Mouse (Mus musculus): ENCODE measurements around the gene Mff. TPM values are rescaled to one million over a fixed set of nuclear protein-coding genes. Genes with fewer than 3 reads are reported as not detected.

The Mff gene
- polyA plus RNA-seq, 1 experiment from 2014 or later = 462 TPM

DNA sequence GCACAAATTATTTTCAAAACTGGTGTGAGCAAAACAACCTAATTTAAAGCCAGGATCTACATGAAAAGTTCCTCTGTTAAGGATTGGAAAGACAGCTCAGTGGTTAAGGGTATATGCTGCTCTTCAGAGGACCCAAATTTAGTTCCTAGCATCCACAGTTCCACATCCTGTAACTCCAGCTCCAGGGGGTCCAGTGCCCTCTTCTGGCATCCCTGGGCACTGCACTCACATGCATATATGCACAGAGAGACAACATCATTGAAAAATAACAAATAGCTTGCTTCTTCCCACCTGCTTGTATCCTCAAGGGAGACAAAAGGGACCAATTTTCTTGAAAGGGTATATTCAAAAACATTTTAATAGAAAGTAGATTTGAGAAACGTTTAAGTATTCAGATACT, 37.6 kb downstream of the Mff start:
- no peak for ATAC-seq
- no peak for DNase-seq (ENCODE audit: low spot score)
- H3K4me2 ChIP-seq (ENCODE audit: low read length) = no peak overlapping the region
- H3K27ac ChIP-seq (ENCODE audit: low read depth, low read length) = no peak overlapping the region
- no peak overlapping the region for H3K9ac ChIP-seq (ENCODE audit: low read length)
- WGBS = 91% methylated on average over 1 of the region's 1 CpGs
- H3K4me3 ChIP-seq (ENCODE audit: low read depth, low read length) = no peak overlapping the region
- no peaks in the 10 kb centered on the region for H3K36me3 ChIP-seq (ENCODE audit: control insufficient read depth, insufficient read depth, low read length)
- no peaks in the 10 kb centered on the region for H3K27me3 ChIP-seq (replicated peaks; ENCODE audit: control insufficient read depth, insufficient read depth, low read length)
- H3K4me1 ChIP-seq (ENCODE audit: control insufficient read depth, insufficient read depth, low read length) = no peaks in the 10 kb centered on the region
- H3K9me3 ChIP-seq (replicated peaks; ENCODE audit: control insufficient read depth, low read length) = no peaks in the 10 kb centered on the region

DNA sequence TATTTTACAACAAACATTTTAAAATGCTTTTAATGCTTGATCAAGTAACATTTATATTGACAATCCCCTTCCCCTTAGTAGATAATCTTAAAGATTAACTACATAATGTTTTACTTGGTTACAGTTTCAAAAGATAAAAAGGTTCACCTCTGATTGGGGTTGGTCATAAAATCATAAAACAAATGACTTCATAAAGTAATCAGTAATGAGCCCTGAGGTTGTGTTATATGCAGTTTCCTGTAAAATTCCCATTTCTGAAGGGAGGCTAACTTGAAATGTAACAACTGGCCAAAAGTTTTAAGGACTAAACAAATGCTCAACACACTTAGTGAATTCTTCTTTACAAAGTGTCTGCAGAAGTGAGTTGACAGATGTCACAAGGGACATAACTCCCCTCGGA, 41.5 kb downstream of the Mff start:
- Histone ChIP-seq H3K27ac (ENCODE audit: low read depth, low read length) (no peak overlapping the region), H3K4me2 (ENCODE audit: low read length) (no peak overlapping the region), H3K27me3 (replicated peaks; ENCODE audit: control insufficient read depth, insufficient read depth, low read length) (no peaks in the 10 kb centered on the region), H3K36me3 (ENCODE audit: control insufficient read depth, insufficient read depth, low read length) (no peaks in the 10 kb centered on the region), H3K9ac (ENCODE audit: low read length) (no peak overlapping the region), H3K4me1 (ENCODE audit: control insufficient read depth, insufficient read depth, low read length) (no peaks in the 10 kb centered on the region), H3K4me3 (ENCODE audit: low read depth, low read length) (no peak overlapping the region), H3K9me3 (replicated peaks; ENCODE audit: control insufficient read depth, low read length) (no peaks in the 10 kb centered on the region)
- DNase-seq (ENCODE audit: low spot score) (no peak), ATAC-seq (no peak)
- WGBS = 77% methylated on average over 1 of the region's 1 CpGs

DNA sequence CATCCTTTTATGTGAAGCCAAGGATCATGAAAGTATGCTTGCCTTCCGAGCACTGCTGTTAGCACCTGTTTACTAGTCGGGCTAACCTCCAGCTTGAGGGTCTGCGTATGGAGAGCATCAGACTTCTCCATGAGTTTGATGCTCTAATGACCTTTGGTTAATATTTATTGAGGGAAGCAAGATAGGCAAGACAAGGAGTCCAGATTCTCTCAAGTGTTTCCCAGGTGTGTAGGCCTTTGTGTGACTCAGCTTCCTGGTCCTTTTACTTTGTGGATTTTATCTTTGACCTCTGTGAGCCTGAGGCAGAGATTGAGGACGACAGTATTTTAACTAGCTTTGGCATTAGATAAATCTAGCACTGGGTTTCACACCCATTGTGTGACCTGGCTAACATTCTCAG, 42.0 kb downstream of the Mff start:
- Histone ChIP-seq H3K4me3 (ENCODE audit: low read depth, low read length) (no peak overlapping the region), H3K27me3 (replicated peaks; ENCODE audit: control insufficient read depth, insufficient read depth, low read length) (no peaks in the 10 kb centered on the region), H3K9me3 (replicated peaks; ENCODE audit: control insufficient read depth, low read length) (no peaks in the 10 kb centered on the region), H3K36me3 (ENCODE audit: control insufficient read depth, insufficient read depth, low read length) (no peaks in the 10 kb centered on the region), H3K27ac (ENCODE audit: low read depth, low read length) (no peak overlapping the region), H3K9ac (ENCODE audit: low read length) (no peak overlapping the region), H3K4me1 (ENCODE audit: control insufficient read depth, insufficient read depth, low read length) (no peaks in the 10 kb centered on the region), H3K4me2 (ENCODE audit: low read length) (no peak overlapping the region)
- ATAC-seq = no peak
- 89% methylated on average over 4 of the region's 4 CpGs for WGBS
- DNase-seq (ENCODE audit: low spot score) = no peak

DNA sequence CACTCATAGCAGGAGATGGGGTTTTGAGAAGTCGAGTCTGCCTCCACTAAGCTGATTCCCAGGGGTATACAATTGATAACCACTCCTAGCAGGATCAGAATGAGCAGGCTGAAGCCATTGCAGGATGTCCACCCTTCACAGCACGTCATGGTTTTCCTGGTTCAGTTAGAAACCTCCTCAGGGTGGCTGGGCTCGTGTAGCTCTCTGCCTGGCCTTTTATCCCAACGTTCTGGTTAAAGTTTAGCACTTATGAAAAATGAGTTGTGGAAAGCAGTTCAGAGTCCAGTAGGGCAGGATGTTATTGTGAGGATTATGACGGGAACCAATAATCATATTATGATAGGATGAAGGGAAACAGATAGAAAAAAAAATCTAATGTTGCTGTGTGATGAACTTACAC, 43.6 kb downstream of the Mff start, which contains the start of gene Tm4sf20:
TSS of gene Tm4sf20 (minus strand) at position 193 of the 400 bp plus-strand sequence.
- DNase-seq (ENCODE audit: low spot score) (no peak), ATAC-seq (no peak)
- no peak within 1 kb of the TSS for H3K9ac ChIP-seq (ENCODE audit: low read length)
- H3K9me3 ChIP-seq (replicated peaks; ENCODE audit: control insufficient read depth, low read length) = no peaks in the 10 kb centered on the region
- no peak within 1 kb of the TSS for H3K4me3 ChIP-seq (ENCODE audit: low read depth, low read length)
- 80% methylated on average over 5 of the region's 5 CpGs for WGBS
- no peaks in the 10 kb centered on the region for H3K36me3 ChIP-seq (ENCODE audit: control insufficient read depth, insufficient read depth, low read length)
- no peaks in the 10 kb centered on the region for H3K27me3 ChIP-seq (replicated peaks; ENCODE audit: control insufficient read depth, insufficient read depth, low read length)
- H3K27ac ChIP-seq (ENCODE audit: low read depth, low read length) = no peak within 1 kb of the TSS
- H3K4me1 ChIP-seq (ENCODE audit: control insufficient read depth, insufficient read depth, low read length) = no peaks in the 10 kb centered on the region
- H3K4me2 ChIP-seq (ENCODE audit: low read length) = no peak within 1 kb of the TSS

DNA sequence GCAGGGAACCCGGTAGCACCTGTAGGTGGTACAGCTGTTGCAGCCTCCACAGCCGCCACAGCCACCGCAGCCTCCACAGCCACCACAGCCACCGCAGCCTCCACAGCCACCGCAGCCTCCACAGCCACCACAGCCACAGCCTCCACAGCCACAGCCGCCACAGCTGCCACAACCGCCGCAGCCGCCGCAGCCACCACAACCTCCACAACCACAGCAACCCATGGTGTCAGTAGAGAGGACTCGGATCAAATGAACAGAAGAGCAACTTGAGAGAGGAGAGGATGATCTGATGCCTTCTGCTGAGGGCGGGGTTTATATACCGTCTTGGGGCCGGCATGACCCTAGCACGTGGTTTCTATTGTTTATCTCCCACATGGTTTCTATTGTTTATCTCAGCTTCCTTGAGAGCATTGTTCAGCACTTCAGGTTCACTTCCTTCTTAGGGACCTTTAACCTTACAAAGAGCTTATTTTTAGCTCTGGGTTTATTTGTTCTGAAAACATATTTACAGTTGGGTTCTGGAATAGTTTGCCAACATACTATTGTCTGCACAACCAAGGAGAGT, 46.4 kb downstream of the Mff start, which contains the start of gene Gm47791:
TSS of gene Gm47791 (minus strand) at position 222 of the 565 bp plus-strand sequence.
- H3K4me2 ChIP-seq (ENCODE audit: low read length) = no peak within 1 kb of the TSS
- 91% methylated on average over 15 of the region's 15 CpGs for WGBS
- no peak for ATAC-seq
- H3K36me3 ChIP-seq (ENCODE audit: control insufficient read depth, insufficient read depth, low read length) = no peaks in the 10 kb centered on the region
- no peaks in the 10 kb centered on the region for H3K9me3 ChIP-seq (replicated peaks; ENCODE audit: control insufficient read depth, low read length)
- H3K27me3 ChIP-seq (replicated peaks; ENCODE audit: control insufficient read depth, insufficient read depth, low read length) = no peaks in the 10 kb centered on the region
- no peak for DNase-seq (ENCODE audit: low spot score)
- no peak within 1 kb of the TSS for H3K9ac ChIP-seq (ENCODE audit: low read length)
- H3K4me3 ChIP-seq (ENCODE audit: low read depth, low read length) = no peak within 1 kb of the TSS
- no peak within 1 kb of the TSS for H3K27ac ChIP-seq (ENCODE audit: low read depth, low read length)
- no peaks in the 10 kb centered on the region for H3K4me1 ChIP-seq (ENCODE audit: control insufficient read depth, insufficient read depth, low read length)

DNA sequence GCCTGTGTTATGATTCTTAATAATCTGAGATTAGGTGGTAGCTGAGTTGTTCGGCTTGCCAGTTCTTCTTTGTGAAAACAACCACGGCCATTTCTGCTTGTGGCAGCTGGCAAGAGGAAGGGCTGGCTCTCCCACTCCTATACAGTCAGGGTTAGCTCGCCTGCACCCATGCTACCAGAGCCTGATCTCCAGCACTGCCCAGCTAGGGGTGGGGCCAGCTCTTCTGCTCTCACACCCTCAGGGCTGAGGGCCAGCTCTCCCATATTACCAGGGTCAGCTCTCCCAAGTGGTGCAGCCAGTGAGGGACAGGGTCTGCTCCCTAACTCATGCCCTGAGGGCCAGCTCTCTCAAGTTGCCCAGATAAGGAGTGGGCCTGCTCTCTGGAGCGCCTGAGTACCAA, 47.7 kb downstream of the Mff start:
- H3K4me1 ChIP-seq (ENCODE audit: control insufficient read depth, insufficient read depth, low read length) = no peaks in the 10 kb centered on the region
- H3K9ac ChIP-seq (ENCODE audit: low read length) = no peak overlapping the region
- H3K27me3 ChIP-seq (replicated peaks; ENCODE audit: control insufficient read depth, insufficient read depth, low read length) = no peaks in the 10 kb centered on the region
- DNase-seq (ENCODE audit: low spot score) = no peak
- H3K4me3 ChIP-seq (ENCODE audit: low read depth, low read length) = no peak overlapping the region
- no peak for ATAC-seq
- 86% methylated on average over 4 of the region's 4 CpGs for WGBS
- no peak overlapping the region for H3K4me2 ChIP-seq (ENCODE audit: low read length)
- H3K36me3 ChIP-seq (ENCODE audit: control insufficient read depth, insufficient read depth, low read length) = no peaks in the 10 kb centered on the region
- no peaks in the 10 kb centered on the region for H3K9me3 ChIP-seq (replicated peaks; ENCODE audit: control insufficient read depth, low read length)
- H3K27ac ChIP-seq (ENCODE audit: low read depth, low read length) = no peak overlapping the region

DNA sequence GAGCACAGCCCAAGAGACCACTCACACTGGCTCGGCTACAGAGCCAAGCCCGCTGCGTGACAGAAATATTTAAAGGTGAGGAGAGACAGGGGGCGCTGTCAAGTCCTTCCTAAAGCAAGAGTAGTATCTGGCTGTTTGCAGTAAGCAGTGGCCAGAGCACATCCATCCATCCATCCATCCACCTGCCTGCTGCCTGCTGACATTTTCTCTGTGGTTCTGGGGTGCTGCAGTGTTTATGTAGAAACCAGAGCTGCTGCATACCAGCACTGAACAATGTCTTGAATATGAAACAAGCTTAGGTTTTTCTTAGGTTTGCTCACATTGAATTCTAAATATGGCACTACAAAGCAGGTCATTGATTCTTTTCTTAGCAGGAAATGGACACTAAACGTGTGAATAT, 48.5 kb downstream of the Mff start:
- Histone ChIP-seq H3K4me1 (ENCODE audit: control insufficient read depth, insufficient read depth, low read length) (no peaks in the 10 kb centered on the region), H3K27ac (ENCODE audit: low read depth, low read length) (no peak overlapping the region), H3K4me3 (ENCODE audit: low read depth, low read length) (no peak overlapping the region), H3K27me3 (replicated peaks; ENCODE audit: control insufficient read depth, insufficient read depth, low read length) (no peaks in the 10 kb centered on the region), H3K9me3 (replicated peaks; ENCODE audit: control insufficient read depth, low read length) (no peaks in the 10 kb centered on the region), H3K36me3 (ENCODE audit: control insufficient read depth, insufficient read depth, low read length) (no peaks in the 10 kb centered on the region), H3K9ac (ENCODE audit: low read length) (no peak overlapping the region), H3K4me2 (ENCODE audit: low read length) (no peak overlapping the region)
- 84% methylated on average over 5 of the region's 5 CpGs for WGBS
- DNase-seq (ENCODE audit: low spot score) (no peak), ATAC-seq (no peak)

DNA sequence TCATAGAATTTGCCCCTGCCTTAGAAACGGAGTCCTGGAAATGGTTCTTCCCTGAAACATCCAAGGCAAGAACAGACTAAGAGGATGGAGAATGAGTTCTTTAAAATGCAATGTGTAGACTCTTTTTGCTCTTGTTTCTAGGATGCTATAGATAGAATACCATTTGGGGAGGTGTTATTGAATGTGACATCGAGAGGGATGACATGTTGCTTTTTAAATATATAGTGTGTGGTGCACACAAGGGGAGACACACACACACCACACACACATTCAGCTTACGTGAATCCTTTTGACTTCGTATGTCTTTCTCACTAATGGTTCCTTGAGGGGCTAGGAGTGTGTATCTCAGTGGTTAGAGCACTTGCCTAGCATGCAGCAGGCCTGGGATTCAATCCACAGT, 50.6 kb downstream of the Mff start:
- Histone ChIP-seq H3K9me3 (replicated peaks; ENCODE audit: control insufficient read depth, low read length) (no peaks in the 10 kb centered on the region), H3K27ac (ENCODE audit: low read depth, low read length) (no peak overlapping the region), H3K4me1 (ENCODE audit: control insufficient read depth, insufficient read depth, low read length) (no peaks in the 10 kb centered on the region), H3K27me3 (replicated peaks; ENCODE audit: control insufficient read depth, insufficient read depth, low read length) (no peaks in the 10 kb centered on the region), H3K4me3 (ENCODE audit: low read depth, low read length) (no peak overlapping the region), H3K9ac (ENCODE audit: low read length) (no peak overlapping the region), H3K36me3 (ENCODE audit: control insufficient read depth, insufficient read depth, low read length) (no peaks in the 10 kb centered on the region), H3K4me2 (ENCODE audit: low read length) (no peak overlapping the region)
- ATAC-seq (no peak), DNase-seq (ENCODE audit: low spot score) (no peak)
- 94% methylated on average over 4 of the region's 4 CpGs for WGBS

DNA sequence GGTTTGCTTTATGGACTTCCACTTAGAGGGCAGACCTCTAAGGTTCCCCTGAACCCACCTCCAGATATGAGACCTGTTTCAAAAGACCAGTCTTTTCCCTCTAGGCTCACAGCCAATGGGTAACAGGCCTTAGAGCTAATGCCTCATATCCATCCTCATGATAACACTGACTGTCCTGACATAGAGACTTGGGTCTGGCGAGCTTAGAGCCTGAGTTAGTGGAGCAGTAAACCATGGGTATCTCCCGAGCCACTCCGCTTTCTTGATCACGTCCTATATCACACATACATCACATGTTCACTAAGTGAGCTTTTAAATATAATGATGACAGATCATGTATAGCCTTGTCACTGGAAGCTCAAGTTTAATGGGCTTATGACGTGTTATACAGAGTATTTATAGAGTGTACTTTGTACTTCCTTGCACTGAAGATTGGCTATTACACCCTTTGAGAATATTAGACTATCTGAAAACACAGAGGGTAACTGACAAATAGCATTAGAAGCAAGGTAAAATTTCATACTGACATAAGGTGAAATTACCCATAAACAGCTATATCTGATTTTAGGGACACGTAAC, 54.8 kb downstream of the Mff start:
- 89% methylated on average over 6 of the region's 6 CpGs for WGBS
- H3K27ac ChIP-seq (ENCODE audit: low read depth, low read length) = no peak overlapping the region

More for the DNA sequence above, 54.8 kb downstream of the Mff start:
- no peaks in the 10 kb centered on the region for H3K9me3 ChIP-seq (replicated peaks; ENCODE audit: control insufficient read depth, low read length)
- no peaks in the 10 kb centered on the region for H3K36me3 ChIP-seq (ENCODE audit: control insufficient read depth, insufficient read depth, low read length)
- no peaks in the 10 kb centered on the region for H3K27me3 ChIP-seq (replicated peaks; ENCODE audit: control insufficient read depth, insufficient read depth, low read length)
- ATAC-seq = no peak
- no peaks in the 10 kb centered on the region for H3K4me1 ChIP-seq (ENCODE audit: control insufficient read depth, insufficient read depth, low read length)
- H3K4me3 ChIP-seq (ENCODE audit: low read depth, low read length) = no peak overlapping the region
- no peak for DNase-seq (ENCODE audit: low spot score)
- no peak overlapping the region for H3K9ac ChIP-seq (ENCODE audit: low read length)
- no peak overlapping the region for H3K4me2 ChIP-seq (ENCODE audit: low read length)
